Mouse (Mus musculus) thymus, postnatal 0 days (tissue): ENCODE measurements around the gene M1ap. TPM values are rescaled to one million over a fixed set of nuclear protein-coding genes. Genes with fewer than 3 reads are reported as not detected.

Source experiments
- DNase-seq: peaks from one replicate; pipeline ENCODE4 v3.0.0-alpha.2; 2015; ENCODE audit warnings: low spot score
- microRNA-seq: library from miRNA; unstranded; fragments of <30 nt; microRNA quantifications from one replicate; pipeline ENCODE4, GENCODE M21; 2016; ENCODE audit warnings: borderline number of aligned reads
- polyA plus RNA-seq: library from polyadenylated mRNA; unstranded; fragments of >200 nt; fragmentation: Nextera tagmentation; extraction: Ambion mirVana; gene quantifications from 2 replicates; pipeline ENCODE4 v1.2.1, GENCODE M21; 2015

Gene M1ap
- polyA plus RNA-seq, 1 experiment from 2014 or later = 1.5 TPM

DNA sequence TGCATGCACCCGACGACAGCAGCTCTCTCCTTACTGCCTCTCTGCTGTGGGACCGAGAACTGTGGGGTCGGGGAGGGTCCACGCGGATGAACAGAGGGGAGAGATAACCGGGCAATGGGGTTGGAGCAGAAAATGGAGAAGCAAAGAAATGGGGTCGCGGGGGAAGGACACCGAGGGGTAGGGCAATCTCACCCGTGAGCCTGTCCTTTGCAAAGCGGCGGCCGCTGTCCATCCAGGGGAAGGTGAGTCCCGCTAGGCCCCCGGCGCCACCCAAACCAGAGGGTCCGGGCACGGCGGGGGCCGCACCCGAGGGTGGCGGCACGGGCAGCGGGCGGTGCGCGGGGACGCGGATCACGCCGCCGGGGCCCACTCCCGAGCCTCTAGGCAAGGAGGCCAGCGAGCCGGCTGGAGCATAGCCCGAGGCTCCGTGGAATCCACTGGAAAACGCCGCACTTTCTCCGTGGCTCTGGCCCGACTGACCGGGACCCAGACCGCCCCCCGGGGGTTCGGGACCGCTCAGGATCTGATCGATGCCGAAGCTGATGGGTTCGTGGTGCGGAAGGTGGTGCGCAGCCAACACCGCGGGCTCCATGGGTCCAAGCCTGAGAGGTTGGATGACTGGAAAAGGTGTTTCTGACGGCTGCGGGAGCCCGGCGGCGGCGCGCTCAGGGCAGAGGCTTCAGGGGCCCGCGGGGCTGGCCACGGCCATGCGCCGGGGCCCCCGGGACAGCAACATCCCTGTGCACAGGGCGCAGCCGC is 123.0 kb downstream of the M1ap start:
- DNase-seq = no peak

DNA sequence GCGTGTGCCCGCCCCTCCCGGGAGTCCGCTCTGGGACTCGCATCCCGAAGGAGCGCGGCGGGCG is 123.4 kb downstream of the M1ap start, which contains the start of gene Tlx2:
Gene Tlx2 (minus strand): TSS at position 47 of the 64 bp plus-strand sequence.
- DNase-seq = no peak

DNA sequence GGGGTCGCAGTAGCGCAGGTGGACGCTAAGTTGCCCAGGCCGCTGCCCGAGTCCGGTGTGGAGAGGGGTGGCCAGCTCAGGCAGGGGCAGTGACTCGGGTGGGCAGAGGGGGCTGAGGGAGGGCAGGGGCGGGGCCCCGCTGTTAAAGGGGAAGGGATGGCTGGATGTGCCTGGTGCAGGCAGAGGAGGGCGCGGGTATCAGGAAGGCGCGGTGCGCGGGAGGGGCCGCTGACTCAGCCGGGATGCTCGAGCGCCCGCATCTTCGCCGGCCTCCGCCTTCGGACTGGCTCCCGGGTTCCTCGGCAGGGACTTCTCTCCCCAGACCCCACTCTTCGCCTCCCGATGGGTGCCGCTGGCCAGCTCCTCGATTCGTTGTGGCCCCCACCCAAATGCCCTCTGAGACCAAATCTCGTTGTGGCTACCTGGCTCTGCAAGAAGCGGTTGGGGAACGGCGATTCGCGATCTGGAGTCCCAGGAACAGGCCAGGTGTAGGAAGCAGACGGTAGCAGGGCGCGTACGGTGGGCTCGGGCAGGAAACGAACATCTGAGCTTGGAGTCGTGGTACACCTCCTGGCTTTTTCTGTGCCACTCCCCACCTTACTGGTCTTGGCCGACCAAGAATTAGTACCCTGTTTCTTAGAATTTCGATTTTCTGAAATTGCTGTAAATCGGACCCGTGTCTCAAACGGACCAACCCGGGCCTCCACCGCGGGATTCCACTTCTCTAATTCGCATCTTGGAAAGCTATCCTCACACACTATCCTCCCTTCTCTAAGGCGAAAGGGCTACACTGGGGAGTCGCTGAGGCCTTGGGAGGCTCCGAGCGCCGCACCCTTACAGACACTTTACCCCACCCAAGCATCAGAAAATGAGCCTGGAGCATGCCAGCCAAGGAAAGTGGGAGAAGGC is 123.9 kb downstream of the M1ap start:
- peak; percentile 40 for DNase-seq

DNA sequence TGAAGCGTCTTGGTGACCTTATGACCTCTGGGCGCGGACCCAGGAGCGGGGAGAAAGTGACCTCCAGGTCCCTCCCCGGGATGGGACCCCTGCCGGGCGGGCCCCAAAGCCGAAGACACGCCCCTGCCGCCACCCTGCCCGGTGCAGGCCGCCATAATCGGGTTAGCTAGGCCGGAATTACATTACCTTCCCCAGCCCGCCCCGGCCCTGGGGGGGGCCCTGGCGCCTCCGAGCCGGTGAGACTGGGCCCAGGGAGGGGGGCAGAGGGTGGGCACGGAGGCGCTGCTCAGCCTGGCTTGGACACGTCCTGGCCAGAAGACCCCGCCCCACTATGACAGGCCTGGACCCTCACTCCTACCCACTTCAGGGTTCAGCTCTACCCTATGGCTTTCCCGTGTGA is 124.5 kb downstream of the M1ap start:
- DNase-seq = no peak

DNA sequence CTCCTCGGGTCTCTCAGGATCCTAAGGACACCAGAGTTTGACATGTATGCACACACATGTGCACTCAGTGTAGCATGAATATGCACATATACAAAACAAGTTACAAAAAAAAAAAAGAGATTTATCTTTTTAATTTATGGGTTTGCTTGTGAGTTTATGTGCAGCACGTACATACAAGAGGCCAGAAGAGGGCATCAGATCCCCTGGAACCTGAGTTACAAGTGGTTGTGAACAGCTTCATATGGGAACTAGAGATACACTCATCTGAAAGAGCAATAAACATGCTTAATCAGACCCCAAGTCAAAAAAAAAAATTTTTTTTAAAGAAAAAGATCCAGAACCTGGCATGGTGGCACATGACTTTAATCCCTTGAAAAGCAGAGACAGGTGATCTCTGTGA is 128.3 kb downstream of the M1ap start:
- peak; percentile 49 for DNase-seq

DNA sequence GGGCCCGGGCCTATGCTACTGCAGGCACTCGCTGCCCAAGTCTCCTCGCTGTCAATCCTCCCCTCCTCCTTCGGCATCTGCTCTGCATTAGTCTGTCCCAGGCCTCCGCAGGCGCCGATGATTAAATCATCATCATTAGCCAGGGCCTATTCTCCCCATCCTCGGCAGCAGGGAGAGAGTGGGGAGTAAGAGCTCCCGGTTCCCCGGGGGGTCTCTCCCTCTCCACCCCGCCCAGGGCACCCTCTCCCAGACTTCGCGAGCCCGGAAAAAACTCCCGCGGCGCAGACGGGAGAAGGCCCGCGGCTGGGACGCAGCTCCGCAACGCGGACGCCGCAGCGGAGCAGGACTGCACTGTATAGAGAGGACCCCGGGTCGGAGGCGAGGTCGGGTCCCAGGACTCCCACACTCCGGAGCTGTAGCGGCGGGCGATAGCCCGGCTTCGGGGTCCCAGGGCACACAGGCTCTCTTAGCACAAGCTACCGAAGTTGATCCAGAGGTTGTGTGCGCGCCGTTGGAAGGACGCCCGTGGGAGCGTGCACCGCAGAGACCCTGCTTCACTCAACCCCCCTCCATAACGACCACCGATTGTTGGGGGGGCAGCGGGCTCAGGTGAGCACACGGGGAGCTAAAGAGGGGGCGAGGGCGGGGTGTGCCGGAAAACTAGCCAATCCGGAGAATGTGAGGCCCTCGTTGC is 131.1 kb downstream of the M1ap start, which contains the start of gene Pcgf1:
Gene Pcgf1 (plus strand): TSS at position 240 of the 694 bp plus-strand sequence.
- no peak for DNase-seq

DNA sequence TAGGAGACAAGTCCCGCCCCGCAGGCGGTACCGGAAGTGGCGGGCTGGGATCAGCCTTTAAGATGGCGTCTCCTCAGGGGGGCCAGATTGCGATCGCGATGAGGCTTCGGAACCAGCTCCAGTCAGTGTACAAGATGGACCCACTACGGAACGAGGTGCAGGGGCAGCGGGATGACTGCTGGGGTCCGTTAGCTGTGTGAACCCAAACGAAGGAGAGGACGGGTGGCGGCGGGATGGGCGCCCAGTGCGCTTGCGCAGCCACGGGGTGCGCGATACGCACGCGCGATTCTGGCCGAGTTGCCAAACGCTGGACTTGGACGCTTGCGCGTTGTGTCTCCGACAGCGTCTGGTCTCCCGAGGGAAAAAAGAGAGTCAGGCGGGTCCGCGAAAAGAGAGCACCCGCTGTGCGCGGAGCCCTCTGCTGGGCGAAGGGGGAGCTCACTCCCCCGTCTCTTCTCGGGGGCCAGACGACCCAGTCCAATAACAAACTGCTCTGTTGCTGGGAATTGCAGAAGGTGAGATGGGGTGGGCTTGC is 131.7 kb downstream of the M1ap start:
- DNase-seq = peak; percentile 99

Small RNA genes lying within 50 kb of the gene (microRNA-seq; reads per million reads assigned to microRNA genes)
- not detected for gene Mir7040

Other genes with a start within 250 kb of the M1ap start
- 146 and 155 TPM in 2 replicates for gene Pole4, start 241.5 kb upstream of the M1ap start, polyA plus RNA-seq
- gene Hk2, start 172.4 kb upstream of the M1ap start, polyA plus RNA-seq = 3.6 and 5.2 TPM in 2 replicates
- gene Sema4f, start 7.1 kb upstream of the M1ap start, polyA plus RNA-seq = 1.3 and 1.4 TPM in 2 replicates
- 26.2 and 26.5 TPM in 2 replicates for gene Dok1, start 86.6 kb downstream of the M1ap start, polyA plus RNA-seq
- 1.4 and 1.5 TPM in 2 replicates for gene Loxl3, start 87.3 kb downstream of the M1ap start, polyA plus RNA-seq
- gene Aup1, start 107.6 kb downstream of the M1ap start, polyA plus RNA-seq = 197 and 202 TPM in 2 replicates
- gene Htra2, start 108.4 kb downstream of the M1ap start, polyA plus RNA-seq = 54.4 and 55.1 TPM in 2 replicates
- 0.96 and 1.4 TPM in 2 replicates for gene Dqx1, start 110.9 kb downstream of the M1ap start, polyA plus RNA-seq
- gene Tlx2, start 123.4 kb downstream of the M1ap start, polyA plus RNA-seq = 0.23 TPM in 1 of 2 replicates, not detected in the other
- 27.8 and 30.3 TPM in 2 replicates for gene Pcgf1, start 131.0 kb downstream of the M1ap start, polyA plus RNA-seq
- 0.51 and 0.95 TPM in 2 replicates for gene Lbx2, start 139.5 kb downstream of the M1ap start, polyA plus RNA-seq
- 2.4 and 2.8 TPM in 2 replicates for gene Ccdc142, start 154.7 kb downstream of the M1ap start, polyA plus RNA-seq
- 2.4 and 2.7 TPM in 2 replicates for gene Gm42688, start 154.7 kb downstream of the M1ap start, polyA plus RNA-seq
- gene Mrpl53, start 162.1 kb downstream of the M1ap start, polyA plus RNA-seq = 101 and 107 TPM in 2 replicates
- gene Mogs, start 168.6 kb downstream of the M1ap start, polyA plus RNA-seq = 39.9 and 42.0 TPM in 2 replicates
- 69.7 and 71.1 TPM in 2 replicates for gene Wbp1, start 174.7 kb downstream of the M1ap start, polyA plus RNA-seq
- gene Ino80b, start 178.5 kb downstream of the M1ap start, polyA plus RNA-seq = 17.7 and 17.9 TPM in 2 replicates
- 29.1 and 30.9 TPM in 2 replicates for gene Rtkn, start 188.6 kb downstream of the M1ap start, polyA plus RNA-seq
- 0.67 and 0.95 TPM in 2 replicates for gene Wdr54, start 209.5 kb downstream of the M1ap start, polyA plus RNA-seq
- 0.21 and 0.44 TPM in 2 replicates for gene 1700003E16Rik, start 209.5 kb downstream of the M1ap start, polyA plus RNA-seq
- gene Dctn1, start 219.0 kb downstream of the M1ap start, polyA plus RNA-seq = 62.8 and 64.5 TPM in 2 replicates